Mouse (Mus musculus): ENCODE data around the gene C3ar1.
A peak's percentile ranks its signal among the peaks of the same experiment; 100 is the strongest.

C3ar1 gene

GRCm38 (mm10) chr6:122855955-122856354 lies at the start of gene C3ar1:
TSS of gene C3ar1 (minus strand) at chr6:122856161.
- DNase-seq = no peak

- peak; percentile 79 to 82 for DNase-seq
Measured at GRCm38 (mm10) chr6:122892442-122893049, 36.6 kb upstream of the C3ar1 start.

GRCm38 (mm10) chr6:122889599-122889998 lies 33.6 kb upstream of the C3ar1 start:
- DNase-seq = no peak

DNA sequence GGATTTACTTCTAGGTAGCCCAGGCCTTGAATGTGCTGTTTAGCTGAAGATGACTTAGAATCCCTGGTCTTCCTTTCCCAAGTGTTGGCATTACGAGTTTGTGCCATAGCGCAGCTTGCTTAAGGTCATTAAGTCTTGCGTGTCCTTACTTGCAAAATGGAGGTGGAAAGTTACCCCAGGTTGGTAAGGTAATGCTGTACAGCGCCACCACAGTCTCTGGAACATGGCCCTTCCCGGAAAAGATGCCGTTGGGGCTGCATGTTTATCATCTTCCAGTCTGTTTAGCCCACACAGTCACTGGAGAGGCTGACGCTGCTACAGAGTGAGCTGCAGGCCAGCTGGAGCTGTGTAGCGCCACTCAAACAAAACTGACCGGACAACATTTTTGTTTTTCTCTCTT lies 27.6 kb upstream of the C3ar1 start:
- DNase-seq = no peak

- no peak for DNase-seq
Measured at GRCm38 (mm10) chr6:122881287-122881686, 25.3 kb upstream of the C3ar1 start.

- no peak for DNase-seq
Measured at GRCm38 (mm10) chr6:122879781-122880505, 24.0 kb upstream of the C3ar1 start.

DNA sequence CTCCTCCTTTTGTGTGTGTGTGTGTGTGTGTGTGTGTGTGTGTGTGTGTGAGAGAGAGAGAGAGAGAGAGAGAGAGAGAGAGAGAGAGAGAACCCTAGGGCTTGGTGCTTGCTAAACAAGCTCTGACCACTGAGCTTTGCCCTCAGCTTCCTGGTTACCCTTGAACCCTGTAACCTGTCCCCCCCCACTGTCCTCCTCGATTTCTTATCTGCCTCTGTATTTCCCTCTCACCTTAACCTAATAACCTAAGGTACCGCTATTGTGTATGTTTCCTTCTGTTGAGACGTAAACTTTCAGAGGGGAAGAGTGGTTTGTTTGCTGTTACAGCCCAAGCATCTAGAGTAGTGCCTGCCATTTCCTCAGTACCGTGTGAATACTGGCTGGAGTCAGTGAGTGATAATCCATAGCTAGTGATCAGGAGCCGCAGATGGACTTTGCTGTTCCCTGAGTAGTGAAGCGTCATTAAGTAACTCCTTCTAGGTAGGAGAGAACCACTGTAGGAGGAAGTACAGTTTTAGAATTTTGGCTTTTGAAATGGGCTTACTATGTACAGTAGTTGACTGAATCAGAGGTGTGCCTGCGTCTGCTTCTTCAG lies 23.3 kb upstream of the C3ar1 start:
- no peak for DNase-seq

GRCm38 (mm10) chr6:122874720-122875389 lies 18.9 kb upstream of the C3ar1 start:
- no peak for DNase-seq

GRCm38 (mm10) chr6:122873871-122874719 lies 18.1 kb upstream of the C3ar1 start, which contains the start of gene Necap1:
TSS of gene Necap1 (plus strand) at chr6:122874474.
- peak; percentile 99 for DNase-seq

DNA sequence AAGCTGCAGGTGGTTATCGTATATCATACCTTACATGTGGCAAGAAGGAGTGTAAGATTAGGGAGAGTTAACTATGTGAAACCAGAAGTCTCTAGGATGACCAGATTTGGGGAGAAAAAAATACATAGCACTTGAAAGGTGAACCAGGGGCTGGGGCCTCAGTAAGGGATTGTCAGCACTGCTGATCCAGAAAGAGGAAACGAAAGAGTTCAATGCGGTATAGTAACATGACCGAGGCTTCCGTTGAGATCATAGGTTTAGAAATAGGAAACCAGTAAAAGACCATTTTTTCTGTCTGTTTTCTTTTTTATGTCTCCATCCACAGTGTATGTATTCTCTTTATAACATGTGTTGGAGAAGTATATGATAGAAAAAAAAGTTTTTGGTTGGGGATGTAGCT lies 16.8 kb upstream of the C3ar1 start:
- no peak for DNase-seq

- no peak for DNase-seq
Measured at GRCm38 (mm10) chr6:122869846-122870245, 13.9 kb upstream of the C3ar1 start.

DNA sequence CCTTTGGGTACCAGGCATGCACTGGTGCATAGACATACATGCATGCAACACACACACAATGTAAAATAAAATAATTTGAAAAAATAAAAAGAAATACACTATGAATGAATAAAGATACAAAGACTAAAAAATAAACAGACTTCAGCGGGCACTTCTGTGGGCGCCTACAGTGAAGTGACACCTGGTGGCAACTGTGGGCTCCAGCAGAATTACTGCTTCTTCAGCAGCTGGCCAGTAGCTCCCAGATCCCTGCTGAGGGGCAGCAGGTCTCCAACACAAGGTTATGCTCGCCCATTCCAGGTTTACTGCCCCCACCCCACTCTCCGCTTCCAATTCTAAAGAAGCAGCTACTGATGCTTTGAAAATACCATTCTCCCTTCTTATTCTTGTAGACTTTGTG lies 12.0 kb upstream of the C3ar1 start:
- DNase-seq = peak; percentile 20 to 47

GRCm38 (mm10) chr6:122862871-122863270 lies 6.9 kb upstream of the C3ar1 start:
- DNase-seq = no peak

- DNase-seq = no peak
Measured at GRCm38 (mm10) chr6:122862434-122862833, 6.5 kb upstream of the C3ar1 start.

DNA sequence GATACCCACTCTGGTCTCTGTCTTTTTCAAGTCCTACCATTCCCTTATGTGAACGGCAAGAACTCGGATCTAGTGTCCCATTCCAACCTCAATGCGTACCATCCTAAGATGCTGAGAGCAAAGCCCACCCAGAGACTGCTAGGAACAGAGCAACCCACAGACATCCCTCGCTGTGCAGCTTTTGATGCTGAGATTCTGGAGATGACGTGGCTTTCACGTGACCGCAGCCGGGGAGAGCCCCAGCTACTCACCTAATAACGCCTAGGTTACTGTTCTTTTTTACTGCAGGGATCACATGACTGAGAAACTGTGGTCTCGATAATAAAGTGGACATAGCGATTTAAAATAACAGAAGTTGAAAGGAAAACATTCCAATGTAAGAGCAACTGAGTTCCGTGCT lies 1.4 kb downstream of the C3ar1 start:
- no peak for DNase-seq

DNA sequence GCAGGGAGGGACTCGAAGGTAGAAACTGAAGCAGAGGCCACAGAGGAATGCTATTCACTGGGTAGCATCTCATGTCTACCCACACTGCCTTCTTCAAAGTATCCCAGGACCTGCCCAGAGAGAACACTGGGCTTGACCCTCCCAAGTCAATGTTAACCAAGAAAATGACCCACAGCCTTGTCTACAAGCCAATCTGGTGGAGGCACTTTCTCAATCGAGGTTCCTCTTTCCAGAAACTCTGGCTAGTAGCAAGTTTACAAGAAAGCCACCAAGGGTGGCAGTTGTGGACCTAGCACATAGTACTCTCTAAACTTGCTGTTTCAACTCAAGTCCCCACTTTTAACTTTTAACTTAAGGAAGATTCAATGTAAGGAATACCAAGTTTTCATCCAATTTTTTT lies 3.3 kb downstream of the C3ar1 start:
- DNase-seq = no peak

DNA sequence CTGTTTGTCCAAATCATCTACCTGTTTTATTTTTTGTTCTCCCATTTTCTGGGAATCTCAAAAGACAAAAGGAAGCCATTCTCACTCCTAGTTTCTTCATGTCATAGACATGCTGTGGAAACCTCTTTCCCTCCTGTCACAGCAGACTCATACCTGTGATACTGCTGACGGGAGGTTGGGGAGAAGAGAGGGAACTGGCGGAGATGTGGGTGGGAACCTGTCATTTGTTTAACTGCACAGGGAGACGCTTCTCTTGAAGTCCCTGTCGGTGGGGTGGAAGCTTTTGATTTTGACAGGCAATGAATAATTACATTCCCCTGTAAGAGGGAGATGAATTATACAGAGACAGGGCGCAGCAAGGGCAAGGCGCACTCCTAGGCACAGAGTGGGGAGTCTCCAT lies 12.2 kb downstream of the C3ar1 start:
- no peak for DNase-seq

DNA sequence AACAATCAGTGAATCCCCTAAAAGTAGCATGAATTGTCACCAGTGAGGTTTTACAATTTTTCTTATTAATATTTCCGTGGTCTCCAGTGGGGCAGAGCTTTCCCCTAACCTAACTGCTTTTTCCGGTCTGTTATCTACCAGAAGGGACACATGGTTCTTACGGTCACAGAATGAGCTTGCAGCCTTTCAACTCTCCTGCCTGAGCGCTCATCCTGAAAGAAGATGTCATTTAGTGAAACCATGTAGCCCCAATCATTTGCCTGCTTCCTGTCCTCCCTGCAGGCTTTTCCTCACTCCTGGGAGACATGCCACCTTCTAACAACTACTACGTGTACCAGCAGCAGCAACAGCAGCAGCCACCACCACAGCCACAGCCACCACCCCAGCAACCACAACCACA lies 18.4 kb downstream of the C3ar1 start:
- DNase-seq = no peak

DNA sequence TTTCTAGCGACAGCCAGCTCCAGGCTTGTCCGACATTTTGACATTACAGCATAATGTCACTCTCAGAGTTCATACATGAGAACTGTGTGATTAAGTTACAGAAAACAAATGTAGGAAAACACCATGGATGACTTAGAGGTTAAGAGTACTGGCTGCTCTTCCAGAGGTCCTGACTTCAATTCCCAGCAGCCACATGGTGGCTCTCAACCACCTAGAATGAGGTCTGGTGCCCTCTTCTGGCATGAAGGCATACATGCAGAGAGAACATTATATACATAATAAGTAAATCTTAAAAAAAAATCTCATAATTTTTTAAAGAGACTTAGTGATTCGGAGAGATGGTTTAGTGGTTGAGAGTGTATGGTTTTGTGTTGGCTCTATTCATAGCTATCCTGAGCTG lies 19.0 kb downstream of the C3ar1 start:
- no peak for DNase-seq

DNA sequence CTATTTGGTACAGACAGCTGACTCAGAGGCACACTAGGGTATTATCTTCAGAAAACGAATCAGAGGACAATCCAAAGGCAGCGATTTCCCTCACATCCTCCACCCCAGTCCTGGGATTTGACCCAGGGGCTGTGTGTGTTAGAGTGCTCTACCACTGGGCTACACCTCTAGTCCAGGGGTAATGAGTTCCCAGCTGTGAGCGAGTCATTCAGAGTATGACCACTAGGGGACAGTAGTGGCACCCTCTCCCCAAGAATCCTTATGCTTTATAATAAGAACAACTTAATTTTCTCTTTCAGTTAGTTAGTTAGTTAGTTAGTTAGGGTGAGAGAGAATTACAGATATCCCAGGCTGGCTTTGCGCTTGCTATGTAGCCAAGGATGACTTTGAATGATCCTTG lies 21.6 kb downstream of the C3ar1 start:
- DNase-seq = peak; percentile 40 to 52

- DNase-seq = no peak
Measured at GRCm38 (mm10) chr6:122832880-122833279, 23.1 kb downstream of the C3ar1 start.

DNA sequence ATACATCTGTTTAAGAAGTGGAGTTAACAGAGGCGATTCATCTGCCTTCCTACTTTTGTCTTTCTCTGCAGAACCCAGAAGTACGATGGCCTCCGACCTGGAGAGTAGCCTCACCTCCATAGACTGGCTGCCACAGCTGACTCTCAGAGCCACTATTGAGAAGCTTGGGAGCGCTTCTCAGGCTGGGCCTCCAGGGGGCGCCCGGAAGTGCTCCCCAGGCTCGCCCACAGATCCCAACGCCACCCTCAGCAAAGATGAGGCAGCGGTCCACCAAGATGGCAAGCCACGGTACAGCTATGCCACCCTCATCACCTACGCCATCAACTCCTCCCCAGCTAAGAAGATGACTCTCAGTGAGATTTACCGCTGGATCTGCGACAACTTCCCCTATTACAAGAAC lies 27.9 kb downstream of the C3ar1 start:
- peak; percentile 45 to 56 for DNase-seq

Data from kidney, postnatal 4 days (tissue).